ENCODE assay signal across 8 mouse cellular contexts in the genomic region with DNA sequence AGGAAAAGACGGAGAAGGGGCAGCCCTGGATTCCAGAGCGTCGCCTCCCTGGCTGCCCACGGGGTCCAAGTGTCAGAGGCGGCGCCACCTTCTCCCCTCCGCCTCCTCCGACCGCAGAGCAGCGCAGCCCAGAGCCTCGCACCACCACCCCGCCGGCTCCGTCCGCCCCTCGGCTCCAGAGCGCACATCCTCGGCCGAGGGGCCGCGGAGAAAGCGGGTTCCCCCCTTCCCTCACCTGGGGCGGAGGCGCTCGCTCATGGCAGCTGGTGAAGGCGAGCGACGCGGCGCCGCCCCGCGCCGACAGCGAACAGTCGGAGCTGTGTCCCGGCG. TPM values are rescaled to one million over a fixed set of nuclear protein-coding genes. Genes with fewer than 3 reads are reported as not detected.
DNase-seq lines count a peak whose midpoint lies in the region; ATAC-seq lines count a peak whose summit lies in the region.

No protein-coding gene starts in this region.

- H3K36me3 ChIP-seq in forebrain, embryonic 12.5 days (replicated peaks) = peaks cover 10% of the 10 kb centered on the region
- peaks cover 21% of the 10 kb centered on the region for H3K36me3 ChIP-seq in liver, embryonic 15.5 days (replicated peaks)

- peak overlapping the region; percentile 94 for H3K4me3 ChIP-seq in forebrain, embryonic 12.5 days (replicated peaks)
- peak overlapping the region; percentile 97 for H3K4me3 ChIP-seq in liver, embryonic 15.5 days (replicated peaks)

- peak overlapping the region; percentile 93 for H3K4me2 ChIP-seq in forebrain, embryonic 12.5 days
- H3K4me2 ChIP-seq in liver, embryonic 15.5 days = peak overlapping the region; percentile 83

- no peaks in the 10 kb centered on the region for H3K27me3 ChIP-seq in forebrain, embryonic 12.5 days
- H3K27me3 ChIP-seq in liver, embryonic 15.5 days = no peaks in the 10 kb centered on the region

- H3K4me1 ChIP-seq in forebrain, embryonic 12.5 days = peaks cover 51% of the 10 kb centered on the region
- peaks cover 63% of the 10 kb centered on the region for H3K4me1 ChIP-seq in liver, embryonic 15.5 days (replicated peaks)

- no peaks in the 10 kb centered on the region for H3K9me3 ChIP-seq in forebrain, embryonic 12.5 days
- H3K9me3 ChIP-seq in liver, embryonic 15.5 days (replicated peaks) = no peaks in the 10 kb centered on the region

- no peak for DNase-seq in frontal cortex, adult 2 months (ENCODE audit: extremely low spot score in 1 of 2, low spot score in 1 of 2)
- peak; percentile 47 for DNase-seq in 3T3-L1 (ENCODE audit: low read depth, low spot score)
- DNase-seq in embryo, embryonic 9.5 days (ENCODE audit: extremely low spot score) = no peak
- DNase-seq in left cerebral cortex, postnatal 36 days (ENCODE audit: low spot score in 2 of 2) = no peak
- no peak for DNase-seq in thymus, adult 18-20 months

- 0% methylated on average over 31 of the region's 38 CpGs for WGBS in forebrain, embryonic 12.5 days
- under 1% methylated on average over 34 of the region's 38 CpGs for WGBS in liver, embryonic 15.5 days (ENCODE audit: insufficient replicate concordance)

- peak overlapping the region; percentile 93 for H3K9ac ChIP-seq in forebrain, embryonic 12.5 days
- peak overlapping the region; percentile 98 for H3K9ac ChIP-seq in liver, embryonic 15.5 days

- peak overlapping the region; percentile 97 for H3K27ac ChIP-seq in forebrain, embryonic 12.5 days
- peak overlapping the region; percentile 98 for H3K27ac ChIP-seq in liver, embryonic 15.5 days (replicated peaks)

- intact Hi-C loops in left cerebral cortex, postnatal 36 days (cut with DNase I) = no loop called here

- ATAC-seq in frontal cortex, adult (ENCODE audit: low TSS enrichment) = peak; percentile 56
- no peak for ATAC-seq in forebrain, embryonic 12.5 days (ENCODE audit: low FRiP score)
- ATAC-seq in liver, embryonic 15.5 days (ENCODE audit: insufficient read depth) = no peak; the same call in 1 of the 2 replicates

RNA-seq across cellular contexts. Expression of gene Fam104a, which starts 0.4 kb away (rescaled TPM):
- polyA plus RNA-seq in frontal cortex, adult 2 months (2012; rRNA removed) = 27.9 and 28.8 TPM in 2 replicates
- polyA plus RNA-seq in forebrain, embryonic 12.5 days (2016; fragmentation: Nextera tagmentation; extraction: Ambion mirVana) = 53.2 and 56.7 TPM in 2 replicates
- 40.6 and 45.1 TPM in 2 replicates for polyA plus RNA-seq in liver, embryonic 15.5 days (2015; fragmentation: Nextera tagmentation; extraction: Ambion mirVana)
- 10 to 100 TPM; 28.3 to 31.6 TPM for total RNA-seq in left cerebral cortex, postnatal 36 days (2021)

RNA-seq across cellular contexts. Expression of gene D11Wsu47e, which starts 0.6 kb away (rescaled TPM):
- polyA plus RNA-seq in frontal cortex, adult 2 months (2012; rRNA removed) = 12.9 and 16.4 TPM in 2 replicates
- 24.5 and 25.7 TPM in 2 replicates for polyA plus RNA-seq in forebrain, embryonic 12.5 days (2016; fragmentation: Nextera tagmentation; extraction: Ambion mirVana)
- polyA plus RNA-seq in liver, embryonic 15.5 days (2015; fragmentation: Nextera tagmentation; extraction: Ambion mirVana) = 9.2 and 10.8 TPM in 2 replicates
- total RNA-seq in left cerebral cortex, postnatal 36 days (2021) = 10 to 100 TPM; 11.5 to 14.9 TPM

RNA-seq across cellular contexts. Expression of gene Cpsf4l, which starts 26.2 kb away (rescaled TPM):
- 0.22 TPM in 1 of 2 replicates, not detected in the other for polyA plus RNA-seq in frontal cortex, adult 2 months (2012; rRNA removed)
- 0.32 and 0.69 TPM in 2 replicates for polyA plus RNA-seq in forebrain, embryonic 12.5 days (2016; fragmentation: Nextera tagmentation; extraction: Ambion mirVana)
- not detected in 2 replicates for polyA plus RNA-seq in liver, embryonic 15.5 days (2015; fragmentation: Nextera tagmentation; extraction: Ambion mirVana)
- total RNA-seq in left cerebral cortex, postnatal 36 days (2021) = not detected

RNA-seq across cellular contexts. Expression of gene Slc39a11, which starts 33.7 kb away (rescaled TPM):
- polyA plus RNA-seq in frontal cortex, adult 2 months (2012; rRNA removed) = 11.2 and 12.3 TPM in 2 replicates
- 23.9 and 25.1 TPM in 2 replicates for polyA plus RNA-seq in forebrain, embryonic 12.5 days (2016; fragmentation: Nextera tagmentation; extraction: Ambion mirVana)
- polyA plus RNA-seq in liver, embryonic 15.5 days (2015; fragmentation: Nextera tagmentation; extraction: Ambion mirVana) = 12.4 and 14.5 TPM in 2 replicates
- total RNA-seq in left cerebral cortex, postnatal 36 days (2021) = 10 to 100 TPM; 13.6 to 15.9 TPM

RNA-seq across cellular contexts. Expression of gene Cog1, which starts 34.6 kb away (rescaled TPM):
- polyA plus RNA-seq in frontal cortex, adult 2 months (2012; rRNA removed) = 59.1 and 61.1 TPM in 2 replicates
- polyA plus RNA-seq in forebrain, embryonic 12.5 days (2016; fragmentation: Nextera tagmentation; extraction: Ambion mirVana) = 35.3 and 38.3 TPM in 2 replicates
- 14.9 and 15.0 TPM in 2 replicates for polyA plus RNA-seq in liver, embryonic 15.5 days (2015; fragmentation: Nextera tagmentation; extraction: Ambion mirVana)
- total RNA-seq in left cerebral cortex, postnatal 36 days (2021) = 10 to 100 TPM; 42.8 to 47.8 TPM
